Mouse (Mus musculus) WW6 (cell line): ENCODE data around the gene Tbx1.

Source experiments
- DNase-seq: peaks from one replicate; pipeline ENCODE4 v3.0.0-alpha.2; 2013; ENCODE audit warnings: low read depth, low spot score

Gene Tbx1

GRCm38 (mm10) chr16:18588738-18589055 is 1.8 kb downstream of the Tbx1 start:
- DNase-seq = no peak

GRCm38 (mm10) chr16:18587847-18588737 is 2.4 kb downstream of the Tbx1 start:
- no peak for DNase-seq

GRCm38 (mm10) chr16:18586906-18587546 is 3.4 kb downstream of the Tbx1 start:
- DNase-seq = no peak

- DNase-seq = no peak
Observed at GRCm38 (mm10) chr16:18586076-18586905, 4.2 kb downstream of the Tbx1 start.

DNA sequence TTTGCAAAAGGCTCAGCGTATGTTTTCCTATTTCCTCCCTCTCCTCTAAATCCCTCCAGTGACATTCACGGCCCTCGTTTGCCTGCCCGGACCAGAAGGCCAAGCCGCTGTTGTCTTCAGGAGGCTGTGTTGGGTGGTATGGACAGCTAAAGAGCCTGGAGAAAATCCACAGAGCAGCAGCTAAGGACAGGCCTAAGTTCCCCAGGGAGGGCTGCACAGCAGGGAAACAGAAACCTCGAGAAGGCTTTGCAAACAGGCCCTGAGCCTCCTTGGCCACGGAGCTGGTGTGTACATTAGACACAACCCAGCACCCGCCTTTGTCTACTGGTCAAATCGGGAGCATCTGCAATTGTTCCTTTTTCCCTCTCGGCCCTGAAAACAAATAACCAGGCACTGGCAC is 4.8 kb downstream of the Tbx1 start:
- DNase-seq = no peak

DNA sequence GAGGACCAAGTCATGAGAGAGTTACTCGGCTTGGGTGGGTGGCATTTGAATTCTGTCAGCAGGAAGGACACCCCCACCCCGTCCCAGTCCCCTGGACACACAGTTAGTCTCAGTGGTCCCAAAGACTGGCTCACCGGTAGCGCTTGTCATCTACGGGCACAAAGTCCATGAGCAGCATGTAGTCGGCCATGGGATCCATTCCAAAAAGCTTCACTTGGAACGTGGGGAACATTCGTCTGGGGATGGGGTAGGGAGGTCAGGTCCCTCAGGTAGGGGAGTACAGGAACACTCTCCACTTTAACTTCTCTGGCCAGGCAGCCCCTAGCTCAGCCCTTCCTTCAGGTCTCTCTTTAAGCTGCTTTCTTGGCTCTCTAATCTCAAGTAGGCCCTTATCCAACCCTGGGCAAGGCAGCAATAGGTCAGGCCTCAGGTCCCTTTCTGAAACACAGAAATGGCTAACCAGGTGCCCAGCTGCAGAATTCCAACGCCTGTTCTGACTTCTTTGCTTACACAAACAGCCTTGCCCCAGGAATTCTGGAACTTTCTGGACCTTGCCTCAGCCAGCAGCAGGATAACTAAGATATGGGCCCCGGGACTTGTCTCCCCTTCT is 5.5 kb downstream of the Tbx1 start:
- DNase-seq = no peak

DNA sequence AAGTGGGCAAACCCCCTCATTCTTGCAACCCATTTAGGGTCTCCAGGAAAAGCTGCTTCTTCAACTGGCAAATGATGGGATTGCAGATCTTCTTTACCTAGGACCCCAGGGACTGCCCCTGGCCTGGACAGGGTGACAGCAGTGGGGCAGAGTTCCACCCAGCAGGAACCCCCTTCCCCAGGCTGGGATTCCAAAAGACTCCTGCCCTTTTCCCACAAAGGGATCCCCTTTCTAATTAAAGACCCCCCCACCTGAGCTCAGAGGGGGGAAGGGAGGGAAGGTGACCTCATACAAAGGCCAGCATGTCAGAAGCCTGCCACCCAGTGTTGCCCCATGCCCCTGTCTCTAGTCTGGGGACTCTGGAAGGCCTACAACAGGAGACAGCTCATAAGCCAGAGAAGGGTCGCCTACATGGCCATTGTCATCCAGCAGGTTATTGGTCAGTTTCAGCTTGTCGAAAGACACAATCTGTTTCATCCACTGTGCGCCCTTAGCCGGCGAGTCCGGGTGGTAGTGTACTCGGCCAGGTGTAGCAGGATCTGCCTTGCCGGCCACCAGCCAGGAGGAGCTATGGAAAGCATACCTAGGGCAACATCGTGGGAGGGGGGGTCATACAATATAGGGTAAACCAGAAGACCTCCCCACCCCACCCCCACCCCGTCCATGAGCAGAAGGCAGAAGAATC is 6.7 kb downstream of the Tbx1 start:
- no peak for DNase-seq

GRCm38 (mm10) chr16:18583169-18583568 is 7.3 kb downstream of the Tbx1 start:
- DNase-seq = no peak

GRCm38 (mm10) chr16:18582426-18583148 is 7.9 kb downstream of the Tbx1 start:
- DNase-seq = no peak

DNA sequence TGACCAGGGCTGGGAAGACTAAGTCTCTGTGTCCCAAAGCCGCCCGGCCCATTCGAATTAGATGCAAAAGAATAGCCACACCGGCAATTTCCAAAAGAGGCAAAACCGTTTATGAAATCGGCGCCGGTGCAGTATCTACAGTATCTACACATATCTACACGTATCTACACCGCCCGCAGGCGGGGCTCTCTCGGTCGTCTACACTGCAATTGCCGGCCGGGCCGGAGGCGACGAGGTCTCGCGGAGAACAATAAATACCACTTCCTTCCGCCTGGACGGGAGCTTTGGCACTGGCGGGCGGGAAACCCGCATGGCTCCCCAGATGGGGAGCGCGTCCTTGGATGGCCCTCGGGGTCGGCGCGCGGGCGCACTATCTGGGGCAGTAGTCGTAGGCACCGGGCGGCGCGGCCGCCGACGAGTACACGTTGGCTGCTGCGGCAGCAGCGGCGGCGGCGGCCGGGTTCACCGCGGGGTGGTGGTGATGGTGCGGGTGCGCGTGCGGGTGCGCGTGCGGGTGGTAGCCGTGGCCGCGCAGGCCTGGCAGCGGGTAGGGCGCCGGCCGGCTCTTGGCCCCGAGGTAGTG is 8.8 kb downstream of the Tbx1 start:
- DNase-seq = no peak

GRCm38 (mm10) chr16:18581050-18581622 is 9.3 kb downstream of the Tbx1 start:
- no peak for DNase-seq

DNA sequence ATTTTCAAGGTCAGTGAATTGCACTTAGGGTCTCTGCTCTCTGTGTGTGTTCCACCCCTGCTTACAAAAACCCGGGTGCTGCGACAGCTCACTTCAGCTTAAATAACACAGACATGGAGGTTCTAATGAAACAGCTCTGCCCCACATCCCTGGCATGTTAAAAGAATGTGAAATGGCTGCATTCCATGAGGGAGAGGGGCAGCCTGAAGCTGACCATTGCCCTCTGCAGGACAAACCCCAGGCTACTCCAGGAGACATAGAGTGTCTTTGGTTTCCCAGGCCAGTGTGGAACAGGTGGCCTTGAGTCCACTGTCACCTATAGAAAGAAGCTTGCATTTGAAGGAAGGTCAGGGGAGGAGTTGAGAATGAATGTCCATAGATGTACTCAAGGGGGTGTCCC is 10.1 kb downstream of the Tbx1 start:
- no peak for DNase-seq

GRCm38 (mm10) chr16:18577599-18578160 is 12.8 kb downstream of the Tbx1 start:
- no peak for DNase-seq

- no peak for DNase-seq
Observed at GRCm38 (mm10) chr16:18577071-18577470, 13.4 kb downstream of the Tbx1 start.

GRCm38 (mm10) chr16:18574196-18574595 is 16.3 kb downstream of the Tbx1 start:
- DNase-seq = no peak

- no peak for DNase-seq
Observed at GRCm38 (mm10) chr16:18568599-18568998, 21.9 kb downstream of the Tbx1 start.

GRCm38 (mm10) chr16:18564472-18564871 is 26.0 kb downstream of the Tbx1 start:
- DNase-seq = no peak

DNA sequence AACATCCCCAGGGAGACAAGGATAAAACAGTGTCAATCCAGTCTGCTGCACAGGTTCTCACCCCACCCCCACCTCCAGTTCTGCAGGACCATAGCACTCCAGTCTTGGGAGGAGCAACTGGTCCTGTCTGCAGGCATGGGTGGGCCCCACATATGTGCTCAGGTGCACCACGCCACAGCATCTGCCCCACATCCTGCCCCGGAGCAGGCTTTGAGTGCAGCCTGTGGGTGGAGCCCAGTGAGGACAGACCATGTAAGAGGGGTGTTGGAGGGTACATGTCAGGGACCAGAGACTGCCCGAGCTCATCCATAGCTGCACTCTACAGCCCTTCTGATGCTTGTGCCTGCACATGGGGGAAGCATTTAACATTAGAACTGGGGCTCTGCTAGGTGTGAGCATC is 34.0 kb downstream of the Tbx1 start:
- DNase-seq = no peak

DNA sequence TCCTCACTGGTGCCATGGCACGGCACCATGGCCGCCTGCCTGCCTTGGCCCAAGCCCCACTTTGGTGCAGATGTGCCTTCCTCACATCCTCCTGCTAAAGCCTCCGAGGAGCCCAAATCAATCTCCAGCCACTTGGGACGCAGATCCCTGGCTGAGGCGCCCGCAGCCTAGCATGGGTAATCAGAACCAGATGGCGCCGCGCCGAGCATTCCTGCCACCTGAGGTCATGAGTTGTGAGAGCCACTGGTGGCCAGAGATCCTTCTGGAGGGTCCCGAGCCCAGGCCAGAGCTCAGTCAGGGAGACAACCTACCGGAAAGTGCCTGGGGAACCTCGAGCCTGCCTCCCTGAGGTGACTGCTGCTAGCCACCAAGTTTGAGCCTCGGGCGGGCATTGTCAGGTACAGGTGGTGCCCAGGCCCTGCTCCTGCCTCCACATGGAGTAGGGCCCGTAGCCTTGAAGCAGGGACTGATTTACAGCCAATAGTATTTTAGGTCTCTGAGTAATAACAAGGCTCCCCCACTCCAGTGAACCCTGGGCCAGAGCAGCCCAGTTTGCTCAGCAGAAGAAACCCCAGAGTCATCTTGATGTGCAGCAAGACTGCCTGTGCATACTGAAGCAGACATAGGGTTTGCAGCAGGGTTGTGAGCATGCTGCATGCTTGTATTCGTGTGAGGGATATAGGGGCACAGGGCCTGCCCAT is 35.1 kb downstream of the Tbx1 start:
- DNase-seq = no peak
